ENCODE assay signal across 11 mouse cellular contexts in the genomic region with DNA sequence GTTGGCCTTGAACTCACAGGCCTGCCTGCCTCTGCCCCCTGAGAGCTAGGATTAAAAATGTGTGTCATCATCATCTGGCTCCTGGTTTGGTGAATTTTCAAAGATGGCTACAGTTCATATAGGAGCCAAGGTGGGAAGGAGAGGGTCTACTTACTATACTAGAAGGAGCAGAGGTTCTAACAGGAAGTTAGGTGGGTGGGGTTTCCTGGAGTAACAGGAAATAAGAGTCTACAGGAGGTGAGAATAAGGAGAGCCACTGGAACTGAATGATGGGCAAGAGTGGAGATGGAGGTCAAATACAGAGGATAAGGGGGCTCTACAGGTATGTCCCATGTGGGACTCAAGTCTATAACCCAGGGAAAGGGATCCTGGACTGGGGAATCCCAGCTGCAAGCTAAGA. TPM values are rescaled to one million over a fixed set of nuclear protein-coding genes. Genes with fewer than 3 reads are reported as not detected.
DNase-seq lines count a peak whose midpoint lies in the region; ATAC-seq and TF ChIP-seq lines count a peak whose summit lies in the region.
"Had no signal": no experiment of that assay in that cellular context is flagged by ENCODE, and none has a peak within 500 bp of the region (broad histone marks: within the 10 kb centered on the region; RNA-seq: fewer than 3 reads in every experiment).

No protein-coding gene starts in this region.

- H3K4me2 ChIP-seq in kidney, embryonic 15.5 days: peak overlapping the region; percentile 91
- peak overlapping the region; percentile 98 for H3K4me2 ChIP-seq in embryonic facial prominence, embryonic 12.5 days (replicated peaks)
- H3K4me2 ChIP-seq in intestine, embryonic 15.5 days (replicated peaks): peak overlapping the region; percentile 81
- peak overlapping the region; percentile 86 for H3K4me2 ChIP-seq in midbrain, postnatal 0 days (ENCODE audit: low read depth, low read length, poor library complexity, severe bottlenecking)

- H3K36me3 ChIP-seq in kidney, embryonic 15.5 days: peaks cover 31% of the 10 kb centered on the region
- H3K36me3 ChIP-seq in embryonic facial prominence, embryonic 12.5 days: peaks cover 21% of the 10 kb centered on the region
- H3K36me3 ChIP-seq in intestine, embryonic 15.5 days: peaks cover 9% of the 10 kb centered on the region
- H3K36me3 ChIP-seq in midbrain, postnatal 0 days (ENCODE audit: insufficient read depth, low read length): peaks cover 8% of the 10 kb centered on the region; the same call in 1 of the 2 replicates

- ATAC-seq in kidney, embryonic 15.5 days (replicated peaks; ENCODE audit: low FRiP score): no peak
- ATAC-seq in embryonic facial prominence, embryonic 12.5 days (ENCODE audit: insufficient number of reproducible peaks, insufficient read depth, low FRiP score, low TSS enrichment): no peak
- no peak for ATAC-seq in intestine, embryonic 15.5 days
- no peak for ATAC-seq in midbrain, postnatal 0 days (ENCODE audit: low FRiP score)
- ATAC-seq: Patski had no signal

- H3K27ac ChIP-seq in kidney, embryonic 15.5 days: 0 out of 2 replicates have a peak overlapping the region, but pooled peaks have one; percentile 88
- no peak overlapping the region for H3K27ac ChIP-seq in embryonic facial prominence, embryonic 12.5 days
- H3K27ac ChIP-seq in intestine, embryonic 15.5 days: no peak overlapping the region
- H3K27ac ChIP-seq in midbrain, postnatal 0 days (ENCODE audit: low read depth, low read length): no peak overlapping the region

- no peaks in the 10 kb centered on the region for H3K27me3 ChIP-seq in kidney, embryonic 15.5 days
- no peaks in the 10 kb centered on the region for H3K27me3 ChIP-seq in embryonic facial prominence, embryonic 12.5 days
- H3K27me3 ChIP-seq in intestine, embryonic 15.5 days (replicated peaks): no peaks in the 10 kb centered on the region
- H3K27me3 ChIP-seq in midbrain, postnatal 0 days (ENCODE audit: insufficient read depth, low read length): peaks cover 3% of the 10 kb centered on the region; the same call in 1 of the 2 replicates
- H3K27me3 ChIP-seq: Patski had no signal

- no peak for DNase-seq in kidney, adult 8-10 months
- no peak for DNase-seq in midbrain, postnatal 0 days (ENCODE audit: low spot score)
- DNase-seq in layer of hippocampus, adult 8-10 months (ENCODE audit: low spot score in 2 of 2): no peak
- DNase-seq in spleen, postnatal 10 days (ENCODE audit: low spot score in 2 of 2): no peak
- DNase-seq in layer of hippocampus, postnatal 36 days: no peak
- DNase-seq: cerebellum, adult 18-20 months; kidney, postnatal 10 days had no signal

- no peak for TF ChIP-seq CTCF in midbrain, postnatal 0 days (IDR thresholded peaks at IDR 0.05)

- H3K9me3 ChIP-seq in kidney, embryonic 15.5 days (replicated peaks): no peaks in the 10 kb centered on the region
- H3K9me3 ChIP-seq in embryonic facial prominence, embryonic 12.5 days: no peaks in the 10 kb centered on the region
- H3K9me3 ChIP-seq in intestine, embryonic 15.5 days: no peaks in the 10 kb centered on the region
- no peaks in the 10 kb centered on the region for H3K9me3 ChIP-seq in midbrain, postnatal 0 days (ENCODE audit: low read length)

- H3K4me1 ChIP-seq in kidney, embryonic 15.5 days: peaks cover 54% of the 10 kb centered on the region
- H3K4me1 ChIP-seq in embryonic facial prominence, embryonic 12.5 days: peaks cover 39% of the 10 kb centered on the region
- peaks cover 44% of the 10 kb centered on the region for H3K4me1 ChIP-seq in intestine, embryonic 15.5 days (replicated peaks)
- peaks cover 13% of the 10 kb centered on the region; the same call in 1 of the 2 replicates for H3K4me1 ChIP-seq in midbrain, postnatal 0 days (ENCODE audit: insufficient read depth, low read length)

- H3K4me3 ChIP-seq in kidney, embryonic 15.5 days (replicated peaks): peak overlapping the region; percentile 87
- peak overlapping the region; percentile 81 for H3K4me3 ChIP-seq in embryonic facial prominence, embryonic 12.5 days
- H3K4me3 ChIP-seq in intestine, embryonic 15.5 days (replicated peaks): peak overlapping the region; percentile 71
- peak overlapping the region; percentile 77; the same call in 1 of the 2 replicates for H3K4me3 ChIP-seq in midbrain, postnatal 0 days (ENCODE audit: low read depth, low read length)

- H3K9ac ChIP-seq in kidney, embryonic 15.5 days: peak overlapping the region; percentile 94
- H3K9ac ChIP-seq in embryonic facial prominence, embryonic 12.5 days: peak overlapping the region; percentile 89; the same call in 1 of the 2 replicates
- H3K9ac ChIP-seq in intestine, embryonic 15.5 days: peak overlapping the region; percentile 84
- H3K9ac ChIP-seq in midbrain, postnatal 0 days (replicated peaks; ENCODE audit: low read length, poor library complexity, severe bottlenecking): 0 out of 2 replicates have a peak overlapping the region, but pooled peaks have one; percentile 5

RNA-seq across cellular contexts. Expression of a gene that starts 1.4 kb away (rescaled TPM):
- 332 and 351 TPM in 2 replicates for polyA plus RNA-seq in kidney, embryonic 15.5 days (2015; fragmentation: Nextera tagmentation; extraction: Ambion mirVana)
- 335 and 342 TPM in 2 replicates for polyA plus RNA-seq in embryonic facial prominence, embryonic 12.5 days (2016; fragmentation: Nextera tagmentation; extraction: Ambion mirVana)
- polyA plus RNA-seq in intestine, embryonic 15.5 days (2015; fragmentation: Nextera tagmentation; extraction: Ambion mirVana): 276 and 280 TPM in 2 replicates
- 29.0 and 37.7 TPM in 2 replicates for total RNA-seq in midbrain, postnatal 0 days (2014; rRNA removed)
- 179 and 186 TPM in 2 replicates for polyA plus RNA-seq in midbrain, postnatal 0 days (2015; fragmentation: Nextera tagmentation; extraction: Ambion mirVana)
- total RNA-seq in layer of hippocampus, adult 8-10 months (2022): 100 to 1,000 TPM; 116 to 151 (median 131) TPM
- total RNA-seq in layer of hippocampus, postnatal 36 days (2021): 100 to 1,000 TPM; 142 to 150 TPM

RNA-seq across cellular contexts. Expression of a gene that starts 17.1 kb away (rescaled TPM):
- polyA plus RNA-seq in kidney, embryonic 15.5 days (2015; fragmentation: Nextera tagmentation; extraction: Ambion mirVana): 12.6 and 12.7 TPM in 2 replicates
- polyA plus RNA-seq in embryonic facial prominence, embryonic 12.5 days (2016; fragmentation: Nextera tagmentation; extraction: Ambion mirVana): 5.6 and 7.2 TPM in 2 replicates
- polyA plus RNA-seq in intestine, embryonic 15.5 days (2015; fragmentation: Nextera tagmentation; extraction: Ambion mirVana): 6.0 and 6.8 TPM in 2 replicates
- total RNA-seq in midbrain, postnatal 0 days (2014; rRNA removed): 40.7 and 46.5 TPM in 2 replicates
- 59.8 and 63.8 TPM in 2 replicates for polyA plus RNA-seq in midbrain, postnatal 0 days (2015; fragmentation: Nextera tagmentation; extraction: Ambion mirVana)
- 10 to 100 TPM; 86.6 to 99.1 (median 93.6) TPM for total RNA-seq in layer of hippocampus, adult 8-10 months (2022)
- 10 to 100 TPM; 84.2 to 86.8 TPM for total RNA-seq in layer of hippocampus, postnatal 36 days (2021)

RNA-seq across cellular contexts. Expression of a gene that starts 17.4 kb away (rescaled TPM):
- 12.7 and 15.5 TPM in 2 replicates for polyA plus RNA-seq in kidney, embryonic 15.5 days (2015; fragmentation: Nextera tagmentation; extraction: Ambion mirVana)
- polyA plus RNA-seq in embryonic facial prominence, embryonic 12.5 days (2016; fragmentation: Nextera tagmentation; extraction: Ambion mirVana): 13.9 and 17.4 TPM in 2 replicates
- 13.6 and 15.7 TPM in 2 replicates for polyA plus RNA-seq in intestine, embryonic 15.5 days (2015; fragmentation: Nextera tagmentation; extraction: Ambion mirVana)
- 9.8 and 9.9 TPM in 2 replicates for total RNA-seq in midbrain, postnatal 0 days (2014; rRNA removed)
- 4.8 and 5.4 TPM in 2 replicates for polyA plus RNA-seq in midbrain, postnatal 0 days (2015; fragmentation: Nextera tagmentation; extraction: Ambion mirVana)
- total RNA-seq in layer of hippocampus, adult 8-10 months (2022): 10 to 100 TPM; 17.1 to 20.7 (median 18.7) TPM
- 10 to 100 TPM; 14.6 to 18.0 TPM for total RNA-seq in layer of hippocampus, postnatal 36 days (2021)

RNA-seq across cellular contexts. Expression of a gene that starts 56.6 kb away (rescaled TPM):
- polyA plus RNA-seq in kidney, embryonic 15.5 days (2015; fragmentation: Nextera tagmentation; extraction: Ambion mirVana): 67.9 and 76.3 TPM in 2 replicates
- 61.5 and 64.3 TPM in 2 replicates for polyA plus RNA-seq in embryonic facial prominence, embryonic 12.5 days (2016; fragmentation: Nextera tagmentation; extraction: Ambion mirVana)
- polyA plus RNA-seq in intestine, embryonic 15.5 days (2015; fragmentation: Nextera tagmentation; extraction: Ambion mirVana): 64.5 and 66.5 TPM in 2 replicates
- 38.7 and 41.0 TPM in 2 replicates for total RNA-seq in midbrain, postnatal 0 days (2014; rRNA removed)
- polyA plus RNA-seq in midbrain, postnatal 0 days (2015; fragmentation: Nextera tagmentation; extraction: Ambion mirVana): 20.2 and 20.7 TPM in 2 replicates
- total RNA-seq in layer of hippocampus, adult 8-10 months (2022): 10 to 100 TPM; 26.7 to 35.4 (median 31.6) TPM
- total RNA-seq in layer of hippocampus, postnatal 36 days (2021): 10 to 100 TPM; 29.9 to 31.5 TPM

RNA-seq across cellular contexts. Expression of a gene that starts 56.6 kb away (rescaled TPM):
- polyA plus RNA-seq in kidney, embryonic 15.5 days (2015; fragmentation: Nextera tagmentation; extraction: Ambion mirVana): 2.2 and 3.0 TPM in 2 replicates
- 2.3 TPM in 2 replicates for polyA plus RNA-seq in embryonic facial prominence, embryonic 12.5 days (2016; fragmentation: Nextera tagmentation; extraction: Ambion mirVana)
- polyA plus RNA-seq in intestine, embryonic 15.5 days (2015; fragmentation: Nextera tagmentation; extraction: Ambion mirVana): 1.0 and 2.4 TPM in 2 replicates
- total RNA-seq in midbrain, postnatal 0 days (2014; rRNA removed): 2.1 and 5.8 TPM in 2 replicates
- polyA plus RNA-seq in midbrain, postnatal 0 days (2015; fragmentation: Nextera tagmentation; extraction: Ambion mirVana): 0.38 and 0.48 TPM in 2 replicates
- 1 to 10 TPM; 2.7 to 5.4 (median 4.0) TPM for total RNA-seq in layer of hippocampus, adult 8-10 months (2022)
- 1 to 10 TPM; 4.8 to 5.0 TPM for total RNA-seq in layer of hippocampus, postnatal 36 days (2021)

Comparison
In these comparisons a context has a peak if more than half of its experiments do, and no peak if none do; other contexts are left out.
1. H3K9ac ChIP-seq: peak in every context shown above with its lines; median percentile 94 in kidney, embryonic 15.5 days; 89 in embryonic facial prominence, embryonic 12.5 days; 84 in intestine, embryonic 15.5 days; 5 in midbrain, postnatal 0 days.